Mouse (Mus musculus) ES-E14 (cell line): ENCODE data around the gene Rasgrp1.

ENCODE experiments used
- CHD2 ChIP-seq: IDR thresholded peaks from 2 replicates; pipeline ENCODE4 v1.6.1; 2014; ENCODE audit warnings: mild to moderate bottlenecking, low read depth, low read length, inconsistent platforms
- HCFC1 ChIP-seq: IDR thresholded peaks from 2 replicates; pipeline ENCODE4 v1.6.1; 2012; ENCODE audit warnings: low read length, inconsistent platforms, borderline replicate concordance; ENCODE audit not compliant: insufficient read depth
- MAFK ChIP-seq: IDR thresholded peaks from 2 replicates; pipeline ENCODE4 v1.6.1; 2014; ENCODE audit warnings: mild to moderate bottlenecking, low read depth, low read length, inconsistent platforms; ENCODE audit not compliant: insufficient read depth
- ZNF384 ChIP-seq: IDR thresholded peaks from 2 replicates; pipeline ENCODE4 v1.6.1; 2012; ENCODE audit warnings: low read depth, low read length, inconsistent platforms

DNA sequence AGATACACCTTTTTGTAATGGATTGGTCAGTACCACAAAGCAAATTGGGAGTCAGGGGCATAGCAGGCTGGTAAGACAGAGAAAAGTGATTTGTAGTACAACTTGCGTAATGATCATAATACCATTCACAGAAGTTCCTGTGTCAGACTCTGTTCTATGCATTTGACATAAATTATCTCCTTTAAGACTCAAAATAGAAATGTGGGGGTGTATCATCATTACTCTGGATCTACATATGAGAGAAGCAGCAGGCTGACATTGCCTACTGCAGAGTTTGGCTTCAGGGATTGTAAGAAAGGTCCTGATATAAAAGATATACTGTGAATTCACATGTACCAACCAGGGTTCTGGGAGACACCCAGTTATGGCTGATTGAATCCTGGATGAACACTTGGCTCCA lies 28.9 kb upstream of the Rasgrp1 start:
- TF ChIP-seq HCFC1 (no peak), CHD2 (no peak), ZNF384 (no peak), MAFK (no peak)
